Comparison of ENCODE assay signal across 8 mouse cellular contexts in the genomic region with DNA sequence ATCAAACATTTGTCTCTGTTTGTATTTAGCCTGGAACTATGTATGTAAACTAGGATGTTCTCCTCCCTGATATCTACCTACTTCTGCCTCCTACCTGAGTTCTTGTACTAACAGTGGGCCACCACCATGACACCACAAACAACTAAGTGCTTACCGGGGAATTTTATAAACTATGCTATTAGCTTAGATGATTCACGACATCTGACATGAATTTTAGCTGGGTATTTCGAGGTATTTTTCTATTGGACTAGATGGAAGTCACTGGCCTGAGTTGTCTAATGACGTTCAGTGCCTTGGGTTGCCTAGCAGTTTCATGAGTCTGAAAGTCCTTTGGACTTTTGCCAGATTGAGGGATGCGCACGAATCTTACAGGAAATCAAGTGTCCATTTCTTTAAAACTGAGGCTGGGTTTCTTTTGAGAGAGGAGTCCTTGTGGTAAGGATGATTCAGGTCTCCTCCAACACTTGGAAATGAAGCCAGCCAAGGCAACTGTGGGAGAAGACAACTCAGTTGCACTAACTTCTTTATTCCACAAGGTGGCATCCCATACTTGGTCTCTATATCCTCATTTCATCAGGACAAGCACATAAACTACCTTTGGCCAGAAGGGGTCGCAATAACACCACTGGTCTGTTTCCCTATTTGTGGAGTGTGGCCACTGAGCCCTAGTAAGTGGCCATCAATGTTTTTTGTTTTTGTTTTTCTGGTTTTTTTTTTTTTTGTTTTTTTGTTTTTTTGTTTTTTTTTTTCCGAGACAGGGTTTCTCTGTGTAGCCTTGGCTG.
A peak's percentile ranks its signal among the peaks of the same experiment; 100 is the strongest.
DNase-seq lines count a peak whose midpoint lies in the region; ATAC-seq and TF ChIP-seq lines count a peak whose summit lies in the region.
"Not testable (repeated sequence)": the region's sequence is repeated elsewhere in the genome, so short reads cannot be mapped to it uniquely, and the experiment has no call there.

No protein-coding gene starts in this region.

- peak; percentile 97 for ATAC-seq in inflammation-experienced regulatory T-cells, adult 6 months

- not testable (repeated sequence) for H3K4me3 ChIP-seq in left cerebral cortex, adult 2 months

- DNase-seq in adipocyte (ENCODE audit: low spot score) = peak; percentile 100
- peak; percentile 90 for DNase-seq in embryo, embryonic 10 days (ENCODE audit: low spot score)
- DNase-seq in gastrocnemius, postnatal 10 days = peak; percentile 51
- DNase-seq in left cerebral cortex, adult 2 months (ENCODE audit: extremely low spot score in 1 of 2, low spot score in 2 of 2) = peak; percentile 66 to 69
- peak; percentile 96 for DNase-seq in lung, postnatal 36 days
- DNase-seq in right cerebral cortex, postnatal 14 days = peak; percentile 66
- peak; percentile 76 for DNase-seq in yolk sac, embryonic 10.5 days (ENCODE audit: low spot score)

- TF ChIP-seq CTCF in left cerebral cortex, adult 2 months (IDR thresholded peaks at IDR 0.05) = peak; percentile 73

- intact Hi-C loops in left cerebral cortex, adult 2 months (cut with DNase I) = loop anchor here (5.0 kb wide), 1 partner anchor 131 kb away; the partner anchor contains the start of gene Gdi2

- H3K27ac ChIP-seq in left cerebral cortex, adult 2 months = not testable (repeated sequence)
